Comparison of ENCODE assay signal across 10 mouse cellular contexts in the genomic region with DNA sequence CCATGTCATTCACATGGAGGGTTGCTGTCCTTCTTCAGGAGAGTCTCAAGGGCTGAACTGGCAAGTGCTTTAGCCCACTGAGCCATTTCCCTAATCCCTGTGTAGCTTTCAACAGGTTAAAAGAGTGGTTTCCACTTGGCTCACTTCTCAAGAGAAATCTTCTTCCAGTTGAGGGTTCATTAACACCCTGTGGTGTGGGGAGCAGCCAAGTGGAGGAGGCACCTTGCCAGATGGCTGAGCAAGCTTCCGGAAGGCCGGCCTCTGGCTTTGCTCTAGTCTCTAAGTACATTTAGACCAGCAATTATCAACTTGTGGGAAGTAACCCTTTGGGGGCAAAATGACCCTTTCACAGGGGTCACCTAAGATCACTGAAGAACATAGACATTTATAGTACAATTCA. TPM values are rescaled to one million over a fixed set of nuclear protein-coding genes. Genes with fewer than 3 reads are reported as not detected.
DNase-seq lines count a peak whose midpoint lies in the region; ATAC-seq and TF ChIP-seq lines count a peak whose summit lies in the region.
"Had no signal": no experiment of that assay in that cellular context is flagged by ENCODE, and none has a peak within 500 bp of the region (broad histone marks: within the 10 kb centered on the region; RNA-seq: fewer than 3 reads in every experiment).

No protein-coding gene starts in this region.

- no peak for TF ChIP-seq CTCF in heart, postnatal 0 days (IDR thresholded peaks at IDR 0.05; ENCODE audit: low read depth)

- H3K9ac ChIP-seq in heart, embryonic 12.5 days, result no peak overlapping the region
- no peak overlapping the region for H3K9ac ChIP-seq in heart, postnatal 0 days (replicated peaks; ENCODE audit: low read depth, low read length)
- H3K9ac ChIP-seq in forebrain, embryonic 16.5 days (replicated peaks; ENCODE audit: low read depth, low read length), result no peak overlapping the region
- H3K9ac ChIP-seq: midbrain, embryonic 13.5 days; neural tube, embryonic 15.5 days had no signal

- DNase-seq in heart, adult 18-20 months, result peak; percentile 44 to 75
- peak; percentile 55 to 65 for DNase-seq in right cerebral cortex, postnatal 10 days (ENCODE audit: low spot score in 2 of 2)
- no peak for DNase-seq in right cerebral cortex, adult 18-20 months
- DNase-seq in heart, postnatal 0 days (ENCODE audit: low spot score), result peak; percentile 32
- peak; percentile 36 for DNase-seq in ovary, postnatal 36 days (ENCODE audit: low spot score)
- no peak for DNase-seq in thymus, postnatal 0 days (ENCODE audit: low spot score)

- WGBS in heart, embryonic 12.5 days, result 67% methylated on average over 2 of the region's 2 CpGs
- WGBS in heart, postnatal 0 days, result 27% methylated on average over 2 of the region's 2 CpGs
- 39% methylated on average over 2 of the region's 2 CpGs for WGBS in forebrain, embryonic 16.5 days

- TF ChIP-seq EP300 in heart, postnatal 0 days (IDR thresholded peaks at IDR 0.05; ENCODE audit: low read depth), result no peak

- no peak for ATAC-seq in heart, embryonic 12.5 days (ENCODE audit: insufficient number of reproducible peaks, low FRiP score)
- ATAC-seq in heart, postnatal 0 days (ENCODE audit: insufficient read depth, low read depth), result 0 out of 2 replicates have a peak, but pooled peaks have one; percentile 42
- no peak for ATAC-seq in forebrain, embryonic 16.5 days
- ATAC-seq: midbrain, embryonic 13.5 days had no signal

- H3K4me2 ChIP-seq in heart, embryonic 12.5 days, result no peak overlapping the region
- no peak overlapping the region for H3K4me2 ChIP-seq in heart, postnatal 0 days (ENCODE audit: low read depth, low read length)
- H3K4me2 ChIP-seq in forebrain, embryonic 16.5 days (ENCODE audit: low read length), result no peak overlapping the region
- H3K4me2 ChIP-seq: midbrain, embryonic 13.5 days; neural tube, embryonic 15.5 days had no signal

- no peaks in the 10 kb centered on the region for H3K36me3 ChIP-seq in heart, embryonic 12.5 days
- H3K36me3 ChIP-seq in heart, postnatal 0 days (replicated peaks; ENCODE audit: control insufficient read depth, insufficient read depth, low read length), result no peaks in the 10 kb centered on the region
- no peaks in the 10 kb centered on the region for H3K36me3 ChIP-seq in forebrain, embryonic 16.5 days (ENCODE audit: control insufficient read depth, insufficient read depth)
- H3K36me3 ChIP-seq: midbrain, embryonic 13.5 days; neural tube, embryonic 15.5 days had no signal

- H3K4me3 ChIP-seq in heart, embryonic 12.5 days, result no peak overlapping the region
- no peak overlapping the region for H3K4me3 ChIP-seq in heart, postnatal 0 days (ENCODE audit: low read depth, low read length)
- no peak overlapping the region for H3K4me3 ChIP-seq in forebrain, embryonic 16.5 days (replicated peaks; ENCODE audit: low read length)
- H3K4me3 ChIP-seq: midbrain, embryonic 13.5 days; neural tube, embryonic 15.5 days had no signal

- no peaks in the 10 kb centered on the region for H3K4me1 ChIP-seq in heart, embryonic 12.5 days (replicated peaks)
- H3K4me1 ChIP-seq in heart, postnatal 0 days (ENCODE audit: control insufficient read depth, insufficient read depth), result no peaks in the 10 kb centered on the region
- no peaks in the 10 kb centered on the region for H3K4me1 ChIP-seq in forebrain, embryonic 16.5 days (replicated peaks; ENCODE audit: control insufficient read depth, insufficient read depth, low read length)
- H3K4me1 ChIP-seq: midbrain, embryonic 13.5 days; neural tube, embryonic 15.5 days had no signal

- H3K27me3 ChIP-seq in heart, embryonic 12.5 days (replicated peaks), result no peaks in the 10 kb centered on the region
- no peaks in the 10 kb centered on the region for H3K27me3 ChIP-seq in heart, postnatal 0 days (ENCODE audit: control insufficient read depth, insufficient read depth, low read length)
- no peaks in the 10 kb centered on the region for H3K27me3 ChIP-seq in forebrain, embryonic 16.5 days (replicated peaks; ENCODE audit: control insufficient read depth, insufficient read depth, low read length)
- H3K27me3 ChIP-seq: midbrain, embryonic 13.5 days; neural tube, embryonic 15.5 days had no signal

- no peaks in the 10 kb centered on the region; the same call in 1 of the 2 replicates for H3K9me3 ChIP-seq in heart, embryonic 12.5 days (replicated peaks)
- H3K9me3 ChIP-seq in heart, postnatal 0 days (replicated peaks; ENCODE audit: control insufficient read depth, low read length), result no peaks in the 10 kb centered on the region
- H3K9me3 ChIP-seq in forebrain, embryonic 16.5 days (ENCODE audit: control insufficient read depth, low read length), result no peaks in the 10 kb centered on the region
- H3K9me3 ChIP-seq: midbrain, embryonic 13.5 days; neural tube, embryonic 15.5 days had no signal

- no peak overlapping the region for H3K27ac ChIP-seq in heart, embryonic 12.5 days (ENCODE audit: poor library complexity, severe bottlenecking)
- no peak overlapping the region for H3K27ac ChIP-seq in heart, postnatal 0 days (ENCODE audit: low read depth)
- H3K27ac ChIP-seq in forebrain, embryonic 16.5 days (ENCODE audit: low read length), result no peak overlapping the region
- H3K27ac ChIP-seq: midbrain, embryonic 13.5 days; neural tube, embryonic 15.5 days had no signal

RNA-seq across cellular contexts. Expression of gene Aaed1, which starts 5.8 kb away (rescaled TPM):
- total RNA-seq in heart, adult 18-20 months (2021), result 10 to 100 TPM; 57.7 to 58.6 TPM
- 89.0 and 93.6 TPM in 2 replicates for polyA plus RNA-seq in heart, embryonic 12.5 days (2016; fragmentation: Nextera tagmentation; extraction: Ambion mirVana)
- total RNA-seq in heart, postnatal 0 days (2014; rRNA removed; ENCODE audit: low replicate concordance), result 68.1 and 76.6 TPM in 2 replicates
- polyA plus RNA-seq in heart, postnatal 0 days (2015; fragmentation: Nextera tagmentation; extraction: Ambion mirVana), result 67.0 and 71.4 TPM in 2 replicates
- 29.6 and 34.2 TPM in 2 replicates for polyA plus RNA-seq in thymus, postnatal 0 days (2015; fragmentation: Nextera tagmentation; extraction: Ambion mirVana)
- 8.2 and 8.7 TPM in 2 replicates for polyA plus RNA-seq in forebrain, embryonic 16.5 days (2015; fragmentation: Nextera tagmentation; extraction: Ambion mirVana)

RNA-seq across cellular contexts. Expression of gene Cdc14b, which starts 43.3 kb away (rescaled TPM):
- 10 to 100 TPM in 1 of 2 experiments, 1 to 10 TPM in 1; 8.6 to 10.9 TPM for total RNA-seq in heart, adult 18-20 months (2021)
- 21.7 and 22.1 TPM in 2 replicates for polyA plus RNA-seq in heart, embryonic 12.5 days (2016; fragmentation: Nextera tagmentation; extraction: Ambion mirVana)
- total RNA-seq in heart, postnatal 0 days (2014; rRNA removed; ENCODE audit: low replicate concordance), result 5.6 and 12.3 TPM in 2 replicates
- polyA plus RNA-seq in heart, postnatal 0 days (2015; fragmentation: Nextera tagmentation; extraction: Ambion mirVana), result 7.6 and 11.6 TPM in 2 replicates
- 10.8 and 11.3 TPM in 2 replicates for polyA plus RNA-seq in thymus, postnatal 0 days (2015; fragmentation: Nextera tagmentation; extraction: Ambion mirVana)
- polyA plus RNA-seq in forebrain, embryonic 16.5 days (2015; fragmentation: Nextera tagmentation; extraction: Ambion mirVana), result 1.7 and 2.9 TPM in 2 replicates

RNA-seq across cellular contexts. Expression of gene Ctsl, which starts 52.3 kb away (rescaled TPM):
- total RNA-seq in heart, adult 18-20 months (2021), result 100 to 1,000 TPM; 218 to 254 TPM
- 266 and 280 TPM in 2 replicates for polyA plus RNA-seq in heart, embryonic 12.5 days (2016; fragmentation: Nextera tagmentation; extraction: Ambion mirVana)
- total RNA-seq in heart, postnatal 0 days (2014; rRNA removed; ENCODE audit: low replicate concordance), result 125 and 153 TPM in 2 replicates
- polyA plus RNA-seq in heart, postnatal 0 days (2015; fragmentation: Nextera tagmentation; extraction: Ambion mirVana), result 227 and 232 TPM in 2 replicates
- polyA plus RNA-seq in thymus, postnatal 0 days (2015; fragmentation: Nextera tagmentation; extraction: Ambion mirVana), result 2,169 and 2,296 TPM in 2 replicates
- polyA plus RNA-seq in forebrain, embryonic 16.5 days (2015; fragmentation: Nextera tagmentation; extraction: Ambion mirVana), result 114 and 117 TPM in 2 replicates

Comparison
In these comparisons a context has a peak if more than half of its experiments do, and no peak if none do; other contexts are left out.
1. DNase-seq: peak in heart, adult 18-20 months (2 of 2), right cerebral cortex, postnatal 10 days (2 of 2), heart, postnatal 0 days (single experiment) and ovary, postnatal 36 days (single experiment); none in right cerebral cortex, adult 18-20 months (single experiment) and thymus, postnatal 0 days (single experiment).